Mouse (Mus musculus) forebrain, postnatal 0 days (tissue): Measurements from ENCODE around the gene Uqcr11. TPM values are rescaled to one million over a fixed set of nuclear protein-coding genes. Genes with fewer than 3 reads are reported as not detected.
A peak's percentile ranks its signal among the peaks of the same experiment; 100 is the strongest.

Experiments used
- ATAC-seq: fragments of 200-750 bp; cut with Nextera tagmentation; 2 replicates; pipeline ENCODE4 v1.8.0; 2017; ENCODE audit warnings: mild to moderate bottlenecking, moderate library complexity
- DNase-seq: peaks from one replicate; pipeline ENCODE4 v3.0.0-alpha.2; 2015
- H3K27ac ChIP-seq: fragments of 300-500 bp; sonication (generic); 2 replicates; pipeline ENCODE4 v1.5.1; 2014; ENCODE audit warnings: low read depth, mild to moderate bottlenecking, antibody characterized with exemption, low read length, moderate library complexity, mixed read lengths
- H3K27me3 ChIP-seq: fragments of 300-500 bp; sonication (generic); 2 replicates; pipeline ENCODE4 v1.6.1; 2014; ENCODE audit warnings: mild to moderate bottlenecking, low read length, mixed read lengths; ENCODE audit not compliant: insufficient read depth
- H3K36me3 ChIP-seq: fragments of 300-500 bp; sonication (generic); 2 replicates; pipeline ENCODE4 v1.6.1; 2014; ENCODE audit warnings: mild to moderate bottlenecking, moderate library complexity; ENCODE audit not compliant: insufficient read depth
- H3K4me1 ChIP-seq: fragments of 300-500 bp; sonication (generic); 2 replicates; pipeline ENCODE4 v1.6.1; 2014; ENCODE audit warnings: antibody characterized with exemption; ENCODE audit not compliant: insufficient read depth
- H3K4me2 ChIP-seq: fragments of 300-500 bp; sonication (generic); 2 replicates; pipeline ENCODE4 v1.6.1; 2014; ENCODE audit warnings: low read depth, mild to moderate bottlenecking, moderate library complexity
- H3K4me3 ChIP-seq: fragments of 300-500 bp; sonication (generic); 2 replicates; pipeline ENCODE4 v1.5.1; 2014; ENCODE audit warnings: low read depth, low read length, mixed read lengths
- H3K9ac ChIP-seq: fragments of 300-500 bp; sonication (generic); 2 replicates; pipeline ENCODE4 v1.6.1; 2014; ENCODE audit warnings: mild to moderate bottlenecking
- H3K9me3 ChIP-seq: fragments of 300-500 bp; sonication (generic); 2 replicates; pipeline ENCODE4 v1.6.1; 2016; ENCODE audit warnings: low read length
- CTCF ChIP-seq: sonication (generic); IDR thresholded peaks from 2 replicates; pipeline ENCODE4 v1.5.1; 2016; ENCODE audit warnings: antibody characterized with exemption, control low read depth, low read depth
- WGBS: fragments of 180-500 bp; shearing (Covaris S2); extraction: QIAGEN DNeasy Blood & Tissue Kit; methylation state at CpG from one replicate; pipeline ENCODE4 v1.1.7; 2014; 5-methylcytosine and 5-hydroxymethylcytosine counted together
- polyA plus RNA-seq: library from polyadenylated mRNA; unstranded; fragments of >200 nt; fragmentation: Nextera tagmentation; extraction: Ambion mirVana; gene quantifications from 2 replicates; pipeline ENCODE4 v1.2.1, GENCODE M21; 2015
- total RNA-seq: library from RNA; depleted of rRNA; stranded (reverse); fragments of >200 nt; gene quantifications from 2 replicates; pipeline ENCODE4 v1.2.3, GENCODE M21; 2014

Uqcr11 gene
- total and polyA plus RNA-seq, 2 experiments from 2014 or later = 230 to 688 TPM

DNA sequence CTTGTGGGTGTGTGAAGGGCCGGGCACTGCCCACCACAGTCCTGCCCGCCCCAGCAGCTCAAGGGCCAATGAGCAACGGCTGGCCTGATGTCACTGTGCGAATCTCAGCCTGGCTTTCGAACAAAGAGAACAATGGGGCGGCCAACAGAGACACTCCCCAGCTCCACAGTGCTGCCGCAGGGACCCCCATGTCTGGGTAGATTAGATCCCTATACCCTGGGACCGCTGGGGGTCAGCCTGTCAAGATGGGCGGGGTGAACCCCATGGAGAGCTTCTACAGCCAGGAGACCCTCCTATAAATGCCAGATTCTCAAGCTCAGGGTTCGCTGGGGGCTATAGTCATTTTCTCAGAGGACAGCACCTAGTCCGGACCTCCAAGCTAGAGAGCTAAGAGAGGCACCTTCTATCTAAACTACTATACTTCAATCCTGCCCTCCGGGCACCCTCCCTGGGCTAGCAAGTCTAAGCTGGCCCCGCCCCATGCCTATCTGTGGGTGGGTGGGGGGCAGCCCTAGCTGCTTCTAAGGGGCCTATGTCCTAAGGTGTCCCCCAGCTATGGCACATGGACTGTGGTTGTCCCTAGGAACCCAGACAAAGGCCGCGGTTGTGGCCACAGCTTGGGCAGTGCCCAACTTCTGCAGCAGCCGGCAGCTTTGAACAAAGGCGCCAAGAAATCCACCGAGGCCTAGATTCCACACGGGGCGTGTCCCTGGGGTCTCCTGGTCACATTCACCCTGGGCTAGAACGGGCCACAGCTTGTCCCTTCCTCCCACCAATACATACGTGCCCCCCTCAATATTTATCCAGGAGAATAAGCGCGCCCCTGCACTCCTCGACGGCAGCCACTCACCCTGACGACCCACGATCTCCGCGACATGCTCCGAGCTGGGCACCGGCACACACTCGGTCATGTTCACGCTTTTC lies 20.6 kb downstream of the Uqcr11 start:
- DNase-seq (peak; percentile 86), ATAC-seq (peak; percentile 79)
- H3K4me2 ChIP-seq = peak overlapping the region; percentile 97
- 2% methylated on average over 34 of the region's 34 CpGs for WGBS
- no peaks in the 10 kb centered on the region for H3K9me3 ChIP-seq
- TF ChIP-seq CTCF = no peak
- H3K4me1 ChIP-seq = peaks cover 29% of the 10 kb centered on the region
- peak overlapping the region; percentile 98 for H3K27ac ChIP-seq
- H3K9ac ChIP-seq = peak overlapping the region; percentile 99
- H3K4me3 ChIP-seq = peak overlapping the region; percentile 96
- H3K36me3 ChIP-seq = peaks cover 34% of the 10 kb centered on the region
- H3K27me3 ChIP-seq = no peaks in the 10 kb centered on the region

DNA sequence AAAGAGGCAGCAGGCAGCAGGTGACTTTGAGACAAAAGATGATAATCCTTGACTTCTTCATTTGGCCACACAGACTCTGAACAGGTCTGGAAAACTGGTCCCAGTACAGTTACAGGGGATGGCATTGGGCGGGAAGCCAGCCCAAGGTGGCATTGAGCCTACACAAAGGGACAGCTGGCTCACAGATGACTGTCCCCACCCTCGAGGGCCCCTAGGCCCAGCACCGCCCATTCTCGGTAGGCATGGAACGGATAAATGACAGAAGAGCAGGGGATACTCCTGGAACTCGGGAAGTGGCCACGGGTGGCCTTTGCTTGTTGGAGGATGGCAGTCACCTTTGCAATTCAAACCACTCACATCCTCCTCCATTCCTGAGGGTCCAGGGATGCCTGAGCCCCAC lies 21.3 kb downstream of the Uqcr11 start:
- H3K36me3 ChIP-seq = peaks cover 37% of the 10 kb centered on the region
- DNase-seq = no peak
- peak overlapping the region; percentile 98 for H3K27ac ChIP-seq
- no peaks in the 10 kb centered on the region for H3K9me3 ChIP-seq
- TF ChIP-seq CTCF = no peak
- 4% methylated on average over 7 of the region's 7 CpGs for WGBS
- peak overlapping the region; percentile 99 for H3K9ac ChIP-seq
- ATAC-seq = peak; percentile 0; the same call in 1 of the 2 replicates
- H3K27me3 ChIP-seq = no peaks in the 10 kb centered on the region
- peak overlapping the region; percentile 96 for H3K4me3 ChIP-seq
- H3K4me1 ChIP-seq = peaks cover 29% of the 10 kb centered on the region
- peak overlapping the region; percentile 97 for H3K4me2 ChIP-seq

DNA sequence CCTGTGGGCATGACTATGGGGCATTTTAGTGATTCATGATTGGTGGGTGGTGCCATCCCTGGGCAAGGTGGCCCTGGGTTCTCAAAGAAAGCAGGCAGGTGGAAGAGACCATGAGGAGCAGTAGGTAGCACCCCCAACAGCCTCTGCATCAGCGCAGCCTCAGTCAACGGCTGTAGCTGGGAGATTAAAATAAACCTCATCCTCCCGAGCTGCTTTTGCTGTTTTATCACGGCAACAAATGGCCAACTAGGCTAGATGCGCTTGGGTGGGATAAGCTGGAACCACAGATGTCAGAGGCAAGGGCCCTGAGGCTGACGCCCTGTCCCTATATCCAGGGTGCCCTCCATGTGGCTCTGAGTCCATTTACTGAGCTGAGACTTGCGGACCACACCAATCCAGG lies 21.9 kb downstream of the Uqcr11 start:
- ATAC-seq (no peak), DNase-seq (no peak)
- Histone ChIP-seq H3K36me3 (peaks cover 40% of the 10 kb centered on the region), H3K27me3 (no peaks in the 10 kb centered on the region), H3K4me2 (peak overlapping the region; percentile 97), H3K4me3 (peak overlapping the region; percentile 96), H3K9ac (peak overlapping the region; percentile 99), H3K9me3 (no peaks in the 10 kb centered on the region), H3K27ac (peak overlapping the region; percentile 98), H3K4me1 (peaks cover 29% of the 10 kb centered on the region)
- TF ChIP-seq CTCF = no peak
- 55% methylated on average over 7 of the region's 7 CpGs for WGBS

DNA sequence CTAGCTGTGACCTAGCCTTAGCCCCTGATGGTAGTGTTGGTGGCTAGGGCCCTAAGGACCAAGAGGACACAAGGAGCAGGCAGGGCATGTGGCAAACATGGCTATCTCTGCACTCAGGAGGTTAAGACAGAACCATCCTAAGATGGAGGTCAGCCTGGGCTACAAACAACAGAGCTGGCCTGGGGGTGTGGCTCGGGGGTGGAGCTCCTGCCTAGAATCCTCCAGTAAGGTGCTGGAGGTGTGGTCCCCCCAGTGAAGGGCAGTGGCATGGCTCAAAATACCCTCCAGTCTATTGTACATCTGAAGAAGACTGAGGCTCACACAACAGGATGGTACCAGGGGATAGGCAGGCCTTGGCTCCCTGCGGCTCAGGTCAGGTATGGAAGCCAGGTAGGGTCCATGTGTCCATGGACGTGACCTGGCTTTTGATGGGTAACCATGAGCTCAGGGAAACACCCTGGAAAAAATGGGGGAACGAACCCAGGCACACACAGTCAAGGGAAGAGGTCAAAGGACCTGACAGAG lies 22.5 kb downstream of the Uqcr11 start:
- H3K27ac ChIP-seq = 0 out of 2 replicates have a peak overlapping the region, but pooled peaks have one; percentile 98
- no peak for TF ChIP-seq CTCF
- no peaks in the 10 kb centered on the region for H3K27me3 ChIP-seq

DNA sequence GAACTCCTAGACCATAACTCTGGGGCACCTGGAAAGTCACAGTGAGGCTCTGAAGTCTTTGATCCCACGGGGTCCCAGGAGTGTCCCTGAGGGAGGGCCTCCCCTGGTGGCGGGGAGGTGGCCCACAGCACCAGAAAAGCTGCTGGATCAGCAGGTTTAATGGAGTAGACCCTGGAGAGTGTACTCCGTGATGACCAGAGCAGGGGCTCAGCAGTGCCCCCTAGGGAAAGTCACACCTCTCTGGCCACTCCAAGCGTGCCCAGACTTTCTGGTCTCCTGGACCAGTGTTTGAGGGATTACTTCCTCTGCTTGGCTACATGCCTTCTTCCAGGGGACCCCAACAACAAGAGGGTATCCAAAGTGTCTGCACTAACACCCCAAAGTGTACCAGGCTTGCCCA lies 23.2 kb downstream of the Uqcr11 start:
- ATAC-seq (no peak), DNase-seq (no peak)
- Histone ChIP-seq H3K4me1 (peaks cover 27% of the 10 kb centered on the region), H3K9me3 (no peaks in the 10 kb centered on the region), H3K27me3 (no peaks in the 10 kb centered on the region), H3K4me3 (peak overlapping the region; percentile 96), H3K4me2 (peak overlapping the region; percentile 97), H3K27ac (no peak overlapping the region), H3K36me3 (peaks cover 49% of the 10 kb centered on the region), H3K9ac (peak overlapping the region; percentile 14; the same call in 1 of the 2 replicates)
- 57% methylated on average over 4 of the region's 4 CpGs for WGBS
- peak; percentile 46 for TF ChIP-seq CTCF

More for the DNA sequence above, 22.5 kb downstream of the Uqcr11 start:
- ATAC-seq (no peak), DNase-seq (no peak)
- Histone ChIP-seq H3K4me1 (peaks cover 29% of the 10 kb centered on the region), H3K9me3 (no peaks in the 10 kb centered on the region), H3K36me3 (peaks cover 46% of the 10 kb centered on the region), H3K4me3 (peak overlapping the region; percentile 96), H3K9ac (peak overlapping the region; percentile 99), H3K4me2 (peak overlapping the region; percentile 97)
- WGBS = 87% methylated on average over 4 of the region's 4 CpGs

DNA sequence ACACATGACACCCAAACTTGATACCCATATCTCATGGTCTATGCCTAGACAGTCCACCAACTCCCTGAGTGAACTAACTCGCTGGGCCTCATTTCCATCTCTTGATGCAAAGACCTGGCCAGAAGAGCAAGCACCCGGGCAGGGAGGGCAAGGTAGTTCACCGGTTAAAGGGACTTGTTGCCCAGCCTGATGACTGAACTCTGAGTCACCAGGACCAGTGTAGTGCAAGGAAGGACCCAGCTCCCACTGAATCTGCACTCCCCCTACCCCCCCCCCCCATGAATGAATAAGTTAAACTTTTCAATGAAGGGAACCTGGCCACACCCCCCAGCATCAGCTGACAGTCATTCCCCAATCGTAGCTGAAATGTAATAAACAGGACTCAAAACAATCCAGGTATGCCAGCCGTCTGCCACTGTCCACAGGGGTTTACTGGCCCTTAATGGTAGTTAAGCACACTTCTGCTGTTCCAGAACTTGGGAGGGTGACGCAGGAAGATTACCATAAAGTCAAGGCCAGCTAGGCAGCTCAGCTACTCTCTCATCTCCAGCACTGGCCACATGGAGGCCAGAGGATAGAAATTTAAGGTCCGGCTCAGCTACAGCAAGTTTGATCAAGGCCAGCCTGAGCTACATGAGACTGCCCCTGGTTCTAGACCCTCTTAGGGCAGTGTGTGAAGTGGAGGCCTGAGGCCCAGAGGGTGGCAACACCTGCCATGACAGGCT lies 23.8 kb downstream of the Uqcr11 start:
- WGBS = 75% methylated on average over 7 of the region's 7 CpGs
- DNase-seq = no peak
- Histone ChIP-seq H3K27ac (no peak overlapping the region), H3K4me3 (peak overlapping the region; percentile 96; the same call in 1 of the 2 replicates), H3K9ac (peak overlapping the region; percentile 14; the same call in 1 of the 2 replicates), H3K27me3 (no peaks in the 10 kb centered on the region), H3K36me3 (peaks cover 50% of the 10 kb centered on the region), H3K4me1 (peaks cover 21% of the 10 kb centered on the region), H3K9me3 (no peaks in the 10 kb centered on the region), H3K4me2 (peak overlapping the region; percentile 97)
- no peak for TF ChIP-seq CTCF
- no peak for ATAC-seq
